Mouse (Mus musculus) thymus, postnatal 10 days (tissue): ENCODE results near the gene Fgfr2.
"Not testable (repeated sequence)": the region's sequence is repeated elsewhere in the genome, so short reads cannot be mapped to it uniquely, and the experiment has no call there.

Experiments
- DNase-seq, 2 experiments: peaks; one replicate each; pipeline ENCODE4 v3.0.0; 2021; ENCODE audit warnings: low spot score in 2 of 2

The Fgfr2 gene

DNA sequence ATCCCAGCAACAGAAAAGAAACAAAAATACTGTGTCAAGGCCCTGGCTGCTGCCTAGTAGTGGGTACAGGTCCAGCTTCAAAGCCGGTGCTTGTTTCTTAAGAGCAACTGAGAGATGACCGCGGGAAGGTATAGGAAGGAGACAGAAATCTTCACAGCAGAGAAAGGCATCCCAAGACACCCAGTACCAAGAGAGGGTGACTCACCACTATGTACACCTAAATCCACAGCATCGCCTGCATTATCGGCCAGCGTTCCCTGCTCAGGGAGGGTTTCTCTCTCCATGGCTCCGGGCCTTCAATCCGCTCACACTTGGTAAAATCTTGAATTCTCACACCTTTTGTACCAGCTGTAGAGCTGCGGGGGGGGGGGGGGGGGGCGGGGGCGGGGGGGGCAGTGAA, 2550.3 kb downstream of the Fgfr2 start, which contains the start of gene Nsmce4a:
Gene Nsmce4a (minus strand): TSS at position 298 of the 400 bp plus-strand sequence.
- no peak for DNase-seq

DNA sequence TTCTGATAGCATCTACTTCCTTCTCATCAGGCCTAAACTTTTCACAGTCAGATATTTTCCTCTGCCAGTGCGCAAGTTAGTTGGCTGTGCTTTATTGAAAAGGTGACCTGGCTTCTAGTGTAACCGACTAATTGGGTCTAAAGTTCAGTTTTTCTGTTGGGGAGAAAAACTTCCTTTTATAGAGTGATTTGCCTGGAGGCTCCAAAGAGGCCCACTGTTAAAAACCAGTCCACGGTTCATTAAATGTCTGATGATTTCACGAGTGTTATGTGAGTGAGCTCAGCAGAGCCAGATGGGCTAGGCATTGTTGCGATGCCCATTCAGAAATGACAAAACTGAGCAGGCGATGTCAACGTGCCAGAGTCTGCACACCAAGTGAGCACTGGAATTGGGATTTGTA, 2552.7 kb downstream of the Fgfr2 start:
- no peak for DNase-seq

DNA sequence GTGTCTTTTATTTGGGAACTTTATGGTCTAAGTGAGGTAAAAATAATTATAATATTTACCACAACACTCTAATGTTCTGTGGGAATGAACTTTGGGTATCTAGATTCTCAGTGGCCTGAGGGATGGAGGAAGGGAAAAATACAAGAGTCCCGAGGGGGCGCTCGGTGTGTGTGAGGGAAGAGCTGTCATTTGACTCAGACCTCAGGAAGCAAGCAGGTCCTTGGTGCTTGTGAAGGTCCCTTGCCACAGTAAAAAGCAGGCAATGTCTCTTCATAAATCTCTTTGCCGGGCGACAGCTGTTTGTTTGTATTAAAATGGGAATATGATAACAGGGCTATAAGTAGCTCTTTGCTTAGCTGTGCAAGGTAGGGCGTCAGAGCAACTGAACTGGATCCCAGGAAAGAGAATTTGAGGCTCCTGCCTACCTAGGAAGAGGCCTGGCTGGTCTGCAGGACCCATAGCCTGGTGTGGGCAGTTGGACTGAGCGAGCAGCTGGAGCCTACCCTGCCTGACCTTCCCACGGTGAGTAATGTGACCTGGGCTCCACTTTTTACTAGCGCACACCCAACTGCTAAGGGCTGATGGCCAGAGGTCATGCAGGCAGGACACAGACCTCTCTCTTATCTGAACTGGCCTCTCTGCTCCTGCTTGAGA, 2554.2 kb downstream of the Fgfr2 start:
- no peak for DNase-seq

DNA sequence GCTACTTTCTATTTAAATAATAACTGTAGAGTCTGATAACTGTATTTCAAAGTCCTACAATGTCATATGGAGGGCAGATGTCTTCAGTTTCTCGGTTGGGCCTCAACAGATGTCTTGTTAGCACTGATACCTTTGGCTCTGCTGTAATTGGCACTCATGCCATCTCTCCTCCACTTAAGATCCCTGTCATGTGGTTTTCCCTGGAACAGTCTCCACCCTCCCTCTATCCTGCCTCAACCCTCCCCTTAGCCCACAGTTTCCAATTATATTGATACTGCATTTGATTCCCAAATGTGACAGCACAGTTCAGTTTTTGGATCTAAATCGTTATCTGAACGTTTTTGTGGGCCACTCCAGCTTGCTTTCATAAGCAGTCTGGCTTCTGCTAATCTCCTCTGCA, 2558.6 kb downstream of the Fgfr2 start:
- no peak for DNase-seq

DNA sequence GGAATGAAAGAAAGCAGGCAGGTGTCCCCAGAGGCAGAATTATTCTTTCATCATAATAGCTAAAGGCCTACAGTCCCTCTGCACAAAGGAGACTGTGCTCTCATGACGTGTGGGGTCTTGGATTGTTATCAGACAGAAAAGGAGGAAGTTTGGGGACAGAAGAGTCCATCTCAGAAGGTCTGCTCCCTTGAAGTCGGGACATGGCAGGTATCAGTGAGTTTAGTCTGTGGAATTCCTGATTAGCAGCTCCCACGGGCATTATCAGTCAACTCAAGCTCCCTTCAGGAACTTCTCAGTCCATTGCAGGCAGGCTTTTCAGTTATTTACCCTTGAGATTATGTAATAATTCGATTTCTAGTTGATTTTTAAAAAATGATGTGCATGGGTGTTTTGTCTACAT, 2559.3 kb downstream of the Fgfr2 start:
- DNase-seq, result no peak

DNA sequence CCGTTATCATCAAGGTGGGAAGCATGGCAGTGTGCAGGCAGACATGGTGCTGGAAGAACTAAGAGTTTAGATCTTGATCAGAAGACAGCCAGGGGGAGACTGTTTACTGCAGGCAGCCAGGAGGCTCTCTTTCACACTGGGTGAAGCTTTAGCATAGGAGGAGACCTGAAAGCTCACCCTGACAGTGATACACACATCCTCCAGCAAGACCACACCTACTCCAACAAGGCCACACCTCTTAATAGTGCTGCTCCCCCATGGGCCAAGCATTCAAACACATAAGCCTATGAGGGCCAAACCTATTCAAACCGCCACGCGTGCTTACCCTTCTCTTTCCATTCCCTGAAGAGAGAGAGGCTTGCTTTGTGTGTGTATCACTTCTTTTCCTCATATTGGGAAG, 2559.9 kb downstream of the Fgfr2 start:
- DNase-seq, result no peak

DNA sequence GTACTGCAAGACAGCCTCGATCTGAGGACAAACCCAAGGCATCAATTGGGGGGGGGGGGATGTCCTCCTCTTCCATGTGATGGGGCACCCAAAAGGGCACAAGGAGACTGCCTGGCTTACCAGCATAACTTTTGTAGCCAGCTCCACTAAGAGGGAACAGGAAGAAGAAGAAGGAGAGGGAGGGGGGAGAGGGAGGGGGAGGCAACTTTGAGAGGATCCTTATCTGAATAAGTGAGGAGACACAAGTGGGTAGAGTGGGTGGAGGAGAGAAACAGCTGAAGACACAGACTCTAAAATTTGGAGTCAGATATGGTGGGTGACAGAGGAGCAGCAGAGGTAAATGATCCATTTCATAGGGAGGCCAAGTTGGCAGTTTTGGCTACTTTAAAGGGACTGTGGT, 2562.2 kb downstream of the Fgfr2 start:
- no peak for DNase-seq

DNA sequence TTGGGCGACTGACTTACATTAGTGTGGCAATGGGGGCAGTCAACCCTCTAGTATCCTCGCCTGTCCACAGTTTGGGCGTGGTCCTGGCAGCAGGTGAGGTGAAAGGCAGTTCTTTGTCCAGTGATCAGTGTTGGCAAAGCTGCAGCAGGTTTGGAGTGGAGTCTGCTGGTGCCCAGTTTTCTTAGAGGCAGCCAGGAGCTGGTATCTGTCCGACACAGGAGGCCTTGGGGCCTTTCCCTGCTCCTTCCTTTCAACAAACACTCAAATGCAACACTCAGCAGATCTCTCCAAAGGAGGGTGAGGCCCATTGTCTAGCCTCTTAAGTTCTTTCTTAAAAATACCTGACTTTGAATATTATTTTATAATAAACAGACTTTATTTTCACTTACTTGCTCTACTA, 2564.6 kb downstream of the Fgfr2 start:
- no peak for DNase-seq

DNA sequence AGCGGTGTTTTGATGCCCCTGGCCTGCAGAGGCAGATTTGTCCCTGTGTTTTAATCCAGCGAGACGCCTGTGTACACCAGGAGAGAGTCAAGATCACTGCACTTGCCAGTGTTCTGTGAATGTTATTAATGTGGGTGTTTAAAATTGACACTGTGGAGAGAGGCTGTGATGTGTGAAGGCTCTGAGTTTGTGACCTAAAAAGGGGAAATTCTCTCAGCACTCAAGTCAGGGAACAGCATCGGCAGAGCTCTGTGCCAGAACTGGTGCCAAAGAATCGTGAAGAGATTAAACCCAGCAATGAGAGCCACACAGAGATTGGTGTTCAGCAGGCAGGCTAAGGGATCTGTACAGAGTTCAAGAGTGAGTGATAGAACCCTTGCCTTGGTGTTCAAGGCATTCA, 2567.6 kb downstream of the Fgfr2 start:
- no peak for DNase-seq

DNA sequence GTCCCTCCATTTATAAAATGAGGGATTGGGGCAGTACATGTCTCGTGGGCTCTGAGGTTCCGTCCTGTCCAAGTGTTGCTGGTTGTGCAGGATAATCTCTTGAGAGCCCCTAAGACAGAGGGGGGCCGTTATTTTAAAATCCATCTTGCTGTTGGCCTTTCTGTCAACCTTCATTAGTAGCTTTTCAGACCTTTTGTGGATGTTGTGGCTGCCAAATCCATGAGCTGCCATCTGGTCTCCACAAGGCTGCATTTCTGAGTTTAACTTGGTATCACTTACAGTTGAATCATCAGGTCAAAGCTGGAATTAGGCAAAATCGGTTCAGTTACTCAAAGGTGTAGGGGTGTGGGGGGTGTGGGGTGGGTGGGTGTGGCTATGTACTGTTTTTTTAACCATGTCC, 2569.8 kb downstream of the Fgfr2 start:
- no peak for DNase-seq

DNA sequence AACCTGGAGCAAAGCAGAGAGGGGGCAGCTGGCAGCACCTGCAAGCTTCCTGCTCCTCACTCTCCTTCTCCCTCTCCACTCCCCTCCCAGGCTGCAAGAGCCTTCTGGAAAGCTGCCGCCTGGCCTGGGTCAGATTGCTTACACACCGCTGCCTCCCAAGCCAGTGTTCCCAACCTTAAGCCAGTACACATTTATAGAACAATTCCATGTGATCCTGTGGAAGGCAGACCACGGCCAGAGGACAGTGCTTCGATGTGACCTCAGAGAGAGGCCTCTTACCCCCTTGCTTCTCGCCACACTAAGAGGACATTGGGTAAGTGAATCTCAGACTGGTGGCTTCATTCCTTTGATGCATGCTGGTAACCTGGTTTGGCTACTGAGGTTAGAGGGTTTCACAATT, 2570.4 kb downstream of the Fgfr2 start:
- DNase-seq, result no peak

DNA sequence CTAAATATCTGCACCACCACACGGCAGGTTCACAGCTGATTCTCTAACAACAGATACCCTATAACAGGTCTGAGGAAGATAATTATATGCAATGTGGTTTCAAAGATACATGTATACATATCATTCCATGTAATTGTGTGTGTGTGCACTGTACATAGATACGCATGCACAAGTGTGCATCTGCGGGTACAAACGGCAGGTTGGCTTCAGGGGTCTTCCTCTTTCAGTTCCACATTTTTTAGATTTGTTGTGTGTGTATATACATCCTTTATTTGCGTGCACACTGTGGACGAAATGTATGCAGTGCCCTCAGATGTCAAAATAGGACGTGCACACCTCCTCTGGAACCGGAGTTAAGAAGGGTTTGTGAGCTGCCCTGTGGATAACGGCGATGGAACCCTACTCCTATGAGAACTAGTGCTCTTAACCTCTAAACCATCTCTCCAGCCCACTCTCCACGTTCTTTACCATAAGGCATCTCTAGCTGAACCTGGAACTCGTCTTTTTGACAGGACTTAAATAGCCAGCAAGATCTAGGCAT, 2575.4 kb downstream of the Fgfr2 start:
- DNase-seq, result no peak

DNA sequence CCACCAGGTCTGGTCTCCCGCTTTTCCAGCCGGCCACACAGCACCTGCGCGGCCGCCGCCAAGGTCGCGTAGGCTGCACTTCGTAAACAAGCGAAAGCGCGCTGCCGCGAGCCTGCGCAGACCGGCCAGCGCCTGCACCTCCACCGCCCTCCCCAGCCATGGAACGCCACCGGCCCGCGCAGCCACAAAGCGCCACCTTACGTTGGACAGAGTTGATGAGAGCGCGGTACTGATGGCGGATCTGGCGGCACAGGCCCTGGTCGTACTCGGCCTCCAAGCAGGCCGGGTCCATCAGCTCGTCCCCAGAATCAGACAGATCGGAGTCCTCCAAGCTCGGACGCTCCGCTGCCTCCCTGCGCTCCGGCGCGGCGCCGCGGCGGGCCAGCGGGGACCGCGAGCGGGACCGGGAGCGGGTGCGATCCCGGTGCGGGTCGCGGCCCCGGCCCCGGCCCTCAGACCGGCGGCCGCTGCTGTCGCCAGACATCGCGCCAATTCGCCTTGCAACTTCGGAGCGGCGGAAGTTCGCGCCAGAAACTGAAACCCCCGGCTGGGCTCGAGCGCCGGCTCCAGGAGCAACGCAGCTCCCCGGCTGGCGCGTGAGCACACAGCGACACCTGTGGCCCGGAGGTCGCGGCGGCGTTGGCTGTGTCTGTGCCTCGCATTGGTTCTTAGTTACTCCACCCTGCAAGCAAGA, 2576.2 kb downstream of the Fgfr2 start:
- DNase-seq, result peak; percentile 79 to 92

DNA sequence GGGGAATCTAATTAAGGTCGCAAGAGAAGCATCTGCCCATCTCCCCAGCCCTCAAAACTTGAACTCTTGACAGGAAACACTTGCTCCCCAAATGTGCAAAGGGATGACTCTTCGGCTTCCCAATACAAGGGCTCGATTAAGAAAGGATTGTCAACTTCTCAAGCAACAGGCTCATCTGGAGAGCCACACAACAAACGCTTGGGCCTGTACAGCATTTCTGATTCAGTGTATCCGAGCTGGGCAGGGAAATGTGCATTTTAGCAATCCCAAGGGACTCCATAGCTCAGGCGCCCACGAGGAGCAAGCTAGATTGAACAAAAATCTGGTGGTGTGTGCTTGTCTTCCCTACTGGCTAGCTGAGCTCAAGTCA, 2576.7 kb downstream of the Fgfr2 start:
- no peak for DNase-seq

DNA sequence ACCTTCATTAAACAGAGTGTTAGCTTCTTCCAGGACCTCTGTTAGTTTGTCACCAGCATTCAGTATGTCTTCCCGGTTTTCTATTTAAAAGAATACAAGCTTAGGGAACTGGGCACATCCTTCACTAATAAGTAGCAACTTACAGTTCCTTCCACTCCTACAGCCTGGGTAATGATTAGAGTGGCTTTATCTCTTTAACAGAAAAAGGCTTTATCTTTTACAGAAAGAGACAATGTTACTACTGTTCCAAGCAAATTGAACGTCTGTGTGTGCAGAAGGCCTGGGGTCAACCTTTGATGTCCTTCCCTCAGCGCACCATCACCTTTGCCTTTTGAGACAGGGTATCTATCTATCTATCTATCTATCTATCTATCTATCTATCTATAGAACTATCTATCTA, 2577.3 kb downstream of the Fgfr2 start:
- DNase-seq, result no peak

DNA sequence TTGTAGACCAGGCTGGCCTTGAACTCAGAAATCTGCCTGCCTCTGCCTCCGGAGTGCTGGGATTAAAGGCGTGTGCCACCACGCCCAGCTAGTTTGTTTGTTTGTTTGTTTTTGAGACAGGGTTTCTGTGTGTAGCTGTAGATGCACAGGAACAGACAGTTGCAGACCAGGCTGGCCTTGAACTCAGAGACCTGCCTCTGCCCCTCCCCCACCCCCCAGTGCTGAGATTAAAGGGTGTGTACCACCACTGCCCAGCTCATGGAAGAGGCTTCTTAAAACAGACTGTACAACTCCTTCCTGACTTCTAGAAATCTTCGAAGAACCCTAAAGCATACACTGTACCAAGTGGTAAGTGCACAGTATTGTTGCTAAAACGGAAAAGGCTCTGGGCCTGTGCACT, 2577.7 kb downstream of the Fgfr2 start:
- no peak for DNase-seq

DNA sequence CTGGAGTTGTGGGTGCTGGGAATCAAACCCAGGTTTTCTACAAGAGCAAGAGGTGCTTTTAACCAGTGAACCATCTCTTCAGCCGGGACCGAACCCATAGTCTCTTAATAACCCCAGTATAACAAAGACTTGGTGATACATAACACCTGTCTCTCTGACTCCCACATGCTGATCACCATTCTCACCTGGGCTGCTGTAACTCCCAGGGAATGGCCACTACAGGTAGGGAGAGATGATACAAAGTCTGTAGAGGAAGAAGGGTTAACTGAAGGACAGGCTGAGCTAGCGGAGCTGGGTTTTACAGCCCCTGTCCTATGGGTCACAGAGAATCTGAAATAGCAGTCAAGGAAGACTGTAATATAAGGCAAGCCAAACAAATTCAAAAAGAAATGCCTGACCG, 2580.0 kb downstream of the Fgfr2 start:
- no peak for DNase-seq

DNA sequence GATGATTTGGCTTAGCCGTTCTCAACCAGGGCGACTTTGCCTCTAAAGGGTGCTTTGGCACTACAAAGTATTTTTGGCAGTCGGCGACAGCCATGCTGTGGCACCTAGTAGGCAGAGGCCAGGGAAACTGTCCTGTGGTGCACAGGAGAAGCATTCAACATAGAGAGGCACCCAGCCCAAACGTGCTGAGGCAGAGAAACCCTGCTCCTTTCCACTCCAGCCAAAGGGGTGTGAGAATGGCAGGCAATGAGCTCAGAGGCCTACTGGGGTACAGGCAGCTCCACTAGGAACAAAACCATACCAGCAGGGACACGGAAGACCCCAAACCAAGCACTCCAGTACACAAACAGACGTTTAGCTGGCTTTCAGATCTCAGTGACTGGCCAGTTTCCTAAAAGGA, 2583.0 kb downstream of the Fgfr2 start:
- no peak for DNase-seq

DNA sequence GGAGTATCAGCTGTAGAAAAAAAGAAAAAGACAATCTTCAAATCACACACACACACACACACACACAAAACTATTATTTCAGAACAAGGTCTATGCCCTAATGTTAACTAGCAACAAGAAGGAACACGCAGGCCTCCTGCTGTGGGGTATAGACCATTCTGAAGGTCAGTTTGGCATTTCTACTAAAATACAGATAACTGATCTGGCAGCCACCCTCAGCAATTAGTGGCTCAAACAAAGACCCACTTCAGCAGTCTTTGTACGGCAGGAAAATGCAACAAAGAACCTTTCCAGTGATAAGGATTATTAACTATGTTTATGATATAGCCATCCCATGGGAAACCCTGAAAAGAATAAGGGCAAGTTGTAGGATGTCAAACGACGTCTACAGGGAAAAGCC, 2586.1 kb downstream of the Fgfr2 start:
- no peak for DNase-seq

DNA sequence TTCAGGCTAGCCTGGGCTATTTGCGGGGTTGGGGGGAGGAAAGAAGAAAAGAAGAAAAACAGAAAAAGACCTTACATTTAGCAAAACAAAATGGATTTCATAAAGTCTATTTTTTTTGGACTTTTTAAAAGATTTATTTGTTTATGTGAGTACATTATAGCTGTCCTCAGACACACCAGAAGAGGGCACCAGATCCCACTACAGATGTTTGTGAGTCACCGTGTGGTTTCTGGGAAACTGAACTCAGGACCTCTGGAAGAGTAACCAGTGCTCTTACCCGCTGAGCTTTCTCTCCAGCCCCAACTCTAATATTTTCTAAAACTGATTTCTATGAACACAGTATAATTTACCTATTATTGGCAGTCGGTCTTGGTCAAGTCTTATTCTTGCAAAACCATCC, 2588.0 kb downstream of the Fgfr2 start:
- no peak for DNase-seq

DNA sequence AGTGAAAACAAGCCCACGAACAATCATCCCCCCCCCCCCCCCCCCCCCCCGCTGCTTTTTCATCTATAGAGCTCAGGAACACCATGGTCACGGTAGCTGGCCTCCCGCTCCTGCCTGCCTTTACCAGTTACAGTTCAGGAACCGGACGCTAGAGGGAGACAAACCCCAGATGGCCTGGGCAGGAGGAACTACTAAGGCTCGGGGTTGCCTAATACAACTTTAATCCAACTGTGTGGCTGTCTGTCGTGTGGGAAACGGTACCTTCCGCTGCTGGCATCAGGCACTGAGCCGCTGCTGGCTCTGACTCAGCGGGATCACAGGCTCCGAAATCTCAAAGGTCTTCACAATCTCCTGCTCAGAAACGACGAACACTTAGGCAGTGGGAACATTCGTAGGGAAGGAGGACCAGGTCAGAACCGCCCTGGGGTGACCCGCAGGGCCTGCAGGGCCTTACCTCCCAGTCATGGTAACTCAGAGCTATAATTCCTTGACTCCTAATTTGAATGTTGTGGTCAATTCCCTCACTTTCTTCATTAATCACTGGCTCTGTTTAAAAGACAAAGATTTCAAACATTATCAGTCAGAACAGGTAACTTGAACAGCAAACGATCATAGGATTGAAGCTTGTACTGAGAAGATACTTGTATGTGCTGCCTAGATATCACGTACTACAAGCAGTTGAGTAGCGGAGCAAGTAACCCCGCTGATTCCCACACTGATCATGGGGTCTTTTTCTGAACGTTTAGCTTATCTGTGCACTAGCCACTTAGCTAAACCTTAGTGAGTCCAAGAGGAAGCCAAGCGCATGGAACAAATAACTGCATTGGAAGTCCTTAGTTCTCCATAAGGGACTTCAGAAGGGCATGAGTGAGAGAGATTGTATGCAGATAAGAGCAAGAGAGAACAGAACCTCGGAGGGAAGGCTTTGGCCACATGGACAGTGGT, 2589.6 kb downstream of the Fgfr2 start:
- peak; percentile 50 to 84 for DNase-seq

DNA sequence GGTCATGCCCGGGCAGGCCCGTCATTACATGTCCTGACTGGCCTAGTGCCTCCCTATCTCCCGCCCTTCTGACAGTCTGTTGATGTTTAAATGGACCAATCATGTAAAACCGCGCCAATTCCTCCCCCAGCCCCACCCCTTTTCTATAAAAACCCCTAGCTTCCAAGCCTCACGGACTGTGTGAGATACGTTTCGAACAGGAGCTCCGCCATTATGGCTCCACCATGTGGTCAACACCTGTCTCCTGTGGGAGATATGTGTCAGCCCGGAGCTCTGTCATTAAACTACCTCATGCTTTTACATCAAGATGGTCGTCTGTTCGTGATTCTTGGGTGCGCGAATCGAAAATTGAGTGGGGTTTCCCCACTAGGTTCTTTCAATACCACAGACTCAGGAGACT, 2592.0 kb downstream of the Fgfr2 start:
- DNase-seq, result not testable (repeated sequence)
